Mouse (Mus musculus): ENCODE results near the gene Garnl3.
A peak's percentile ranks its signal among the peaks of the same experiment; 100 is the strongest.

Gene Garnl3

GRCm38 (mm10) chr2:33131500-33132092, at the start of gene Garnl3:
Gene Garnl3, minus strand, starts transcription at chr2:33131654.
- DNase-seq = peak; percentile 63

- peak; percentile 59 for DNase-seq
Measured at GRCm38 (mm10) chr2:33179930-33180630, 48.6 kb upstream of the Garnl3 start.

GRCm38 (mm10) chr2:33179171-33179929, 47.9 kb upstream of the Garnl3 start:
- DNase-seq = no peak

GRCm38 (mm10) chr2:33178243-33178932, 46.9 kb upstream of the Garnl3 start:
- DNase-seq = no peak

- no peak for DNase-seq
Measured at GRCm38 (mm10) chr2:33177443-33178242, 46.2 kb upstream of the Garnl3 start.

GRCm38 (mm10) chr2:33176921-33177320, 45.5 kb upstream of the Garnl3 start:
- no peak for DNase-seq

GRCm38 (mm10) chr2:33176516-33176915, 45.1 kb upstream of the Garnl3 start:
- DNase-seq = no peak

GRCm38 (mm10) chr2:33173686-33174085, 42.2 kb upstream of the Garnl3 start:
- no peak for DNase-seq

GRCm38 (mm10) chr2:33173126-33173525, 41.7 kb upstream of the Garnl3 start:
- DNase-seq = no peak

- no peak for DNase-seq
Measured at GRCm38 (mm10) chr2:33170777-33171565, 39.5 kb upstream of the Garnl3 start.

- no peak for DNase-seq
Measured at GRCm38 (mm10) chr2:33169445-33169844, 38.0 kb upstream of the Garnl3 start.

- DNase-seq = no peak
Measured at GRCm38 (mm10) chr2:33167060-33167459, 35.6 kb upstream of the Garnl3 start.

GRCm38 (mm10) chr2:33165710-33166374, 34.4 kb upstream of the Garnl3 start:
- no peak for DNase-seq

GRCm38 (mm10) chr2:33165229-33165628, 33.8 kb upstream of the Garnl3 start:
- DNase-seq = no peak

- DNase-seq = no peak
Measured at GRCm38 (mm10) chr2:33164646-33165045, 33.2 kb upstream of the Garnl3 start.

- no peak for DNase-seq
Measured at GRCm38 (mm10) chr2:33162126-33162525, 30.7 kb upstream of the Garnl3 start.

- DNase-seq = no peak
Measured at GRCm38 (mm10) chr2:33160326-33160973, 29.0 kb upstream of the Garnl3 start.

- DNase-seq = no peak
Measured at GRCm38 (mm10) chr2:33159593-33159992, 28.1 kb upstream of the Garnl3 start.

GRCm38 (mm10) chr2:33158895-33159294, 27.4 kb upstream of the Garnl3 start:
- DNase-seq = no peak

- DNase-seq = no peak
Measured at GRCm38 (mm10) chr2:33156283-33156781, 24.9 kb upstream of the Garnl3 start.
